Mouse (Mus musculus) B cell, adult 2 months (primary cell): ENCODE results near the gene Pmf1.

Experiments used
- DNase-seq, 2 experiments: peaks; one replicate each; pipeline ENCODE4 v3.0.0; 2022

Pmf1 gene

DNA sequence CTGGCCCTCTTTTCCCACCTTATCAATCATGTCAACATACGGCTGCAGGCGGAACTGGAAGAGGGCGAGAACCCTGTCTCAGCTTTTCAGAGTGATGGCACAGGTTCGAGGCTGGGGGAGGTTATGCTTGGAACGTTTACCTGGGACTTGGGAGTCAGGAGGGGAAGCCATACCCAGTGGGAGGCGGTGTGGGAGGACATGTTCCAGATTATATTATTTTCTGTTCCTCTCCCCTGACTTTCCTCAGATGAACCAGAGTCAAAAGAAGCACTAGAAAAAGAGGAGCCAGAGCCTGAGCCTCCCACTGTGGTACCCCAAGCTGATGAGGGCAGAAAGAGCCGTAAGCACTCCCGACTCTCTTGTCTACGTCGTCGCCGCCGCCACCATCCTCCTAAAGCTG lies 59.4 kb downstream of the Pmf1 start:
- DNase-seq, result no peak
